Mouse (Mus musculus): Measurements from ENCODE around the gene Bcl2a1b. TPM values are rescaled to one million over a fixed set of nuclear protein-coding genes. Genes with fewer than 3 reads are reported as not detected.
"Not testable (repeated sequence)": the region's sequence is repeated elsewhere in the genome, so short reads cannot be mapped to it uniquely, and the experiment has no call there.

The Bcl2a1b gene
- polyA plus RNA-seq, 1 experiment from 2014 or later: 1.1 TPM

- H3K9me3 ChIP-seq (ENCODE audit: control insufficient read depth, low read length); ATAC-seq (ENCODE audit: low FRiP score); DNase-seq (ENCODE audit: low spot score); H3K9ac ChIP-seq; H3K4me3 ChIP-seq (replicated peaks; ENCODE audit: low read length); H3K4me2 ChIP-seq (replicated peaks); H3K27ac ChIP-seq; H3K4me1 ChIP-seq (replicated peaks; ENCODE audit: control insufficient read depth, insufficient read depth, low read length); H3K27me3 ChIP-seq (ENCODE audit: control insufficient read depth, insufficient read depth, low read length); H3K36me3 ChIP-seq (replicated peaks; ENCODE audit: control insufficient read depth, insufficient read depth): not testable (repeated sequence)
- WGBS: 93% methylated on average over 4 of the region's 4 CpGs
Measured at GRCm38 (mm10) chr9:89237131-89237530, 38.1 kb downstream of the Bcl2a1b start.

- not testable (repeated sequence) for H3K4me1 ChIP-seq (replicated peaks; ENCODE audit: control insufficient read depth, insufficient read depth, low read length); H3K27ac ChIP-seq; H3K4me2 ChIP-seq (replicated peaks); H3K9ac ChIP-seq; H3K36me3 ChIP-seq (replicated peaks; ENCODE audit: control insufficient read depth, insufficient read depth); ATAC-seq (ENCODE audit: low FRiP score); H3K9me3 ChIP-seq (ENCODE audit: control insufficient read depth, low read length); H3K27me3 ChIP-seq (ENCODE audit: control insufficient read depth, insufficient read depth, low read length); DNase-seq (ENCODE audit: low spot score); H3K4me3 ChIP-seq (replicated peaks; ENCODE audit: low read length)
- WGBS: 85% methylated on average over 4 of the region's 5 CpGs
Measured at GRCm38 (mm10) chr9:89238976-89239505, 40.0 kb downstream of the Bcl2a1b start.

- 78% methylated on average over 3 of the region's 3 CpGs for WGBS
- DNase-seq (ENCODE audit: low spot score); H3K9me3 ChIP-seq (ENCODE audit: control insufficient read depth, low read length); H3K36me3 ChIP-seq (replicated peaks; ENCODE audit: control insufficient read depth, insufficient read depth); H3K4me3 ChIP-seq (replicated peaks; ENCODE audit: low read length); H3K27ac ChIP-seq; ATAC-seq (ENCODE audit: low FRiP score); H3K4me1 ChIP-seq (replicated peaks; ENCODE audit: control insufficient read depth, insufficient read depth, low read length); H3K9ac ChIP-seq; H3K4me2 ChIP-seq (replicated peaks); H3K27me3 ChIP-seq (ENCODE audit: control insufficient read depth, insufficient read depth, low read length): not testable (repeated sequence)
Measured at GRCm38 (mm10) chr9:89240516-89241019, 41.6 kb downstream of the Bcl2a1b start.

- Histone ChIP-seq H3K4me3 (replicated peaks; ENCODE audit: low read length) (no peak overlapping the region), H3K9me3 (ENCODE audit: control insufficient read depth, low read length) (no peaks in the 10 kb centered on the region), H3K27ac (no peak overlapping the region), H3K4me1 (replicated peaks; ENCODE audit: control insufficient read depth, insufficient read depth, low read length) (no peaks in the 10 kb centered on the region), H3K4me2 (replicated peaks) (no peak overlapping the region), H3K36me3 (replicated peaks; ENCODE audit: control insufficient read depth, insufficient read depth) (no peaks in the 10 kb centered on the region), H3K27me3 (ENCODE audit: control insufficient read depth, insufficient read depth, low read length) (no peaks in the 10 kb centered on the region), H3K9ac (no peak overlapping the region)
- ATAC-seq (ENCODE audit: low FRiP score) (no peak), DNase-seq (ENCODE audit: low spot score) (no peak)
- WGBS: 87% methylated on average over 2 of the region's 2 CpGs
Measured at GRCm38 (mm10) chr9:89253400-89253799, 54.4 kb downstream of the Bcl2a1b start.

- Histone ChIP-seq H3K36me3 (replicated peaks; ENCODE audit: control insufficient read depth, insufficient read depth) (no peaks in the 10 kb centered on the region), H3K4me2 (replicated peaks) (no peak overlapping the region), H3K9ac (no peak overlapping the region), H3K27ac (no peak overlapping the region), H3K4me1 (replicated peaks; ENCODE audit: control insufficient read depth, insufficient read depth, low read length) (no peaks in the 10 kb centered on the region), H3K9me3 (ENCODE audit: control insufficient read depth, low read length) (no peaks in the 10 kb centered on the region), H3K27me3 (ENCODE audit: control insufficient read depth, insufficient read depth, low read length) (no peaks in the 10 kb centered on the region), H3K4me3 (replicated peaks; ENCODE audit: low read length) (no peak overlapping the region)
- WGBS: 92% methylated on average over 12 of the region's 12 CpGs
- DNase-seq (ENCODE audit: low spot score) (no peak), ATAC-seq (ENCODE audit: low FRiP score) (no peak)
Measured at GRCm38 (mm10) chr9:89256556-89257335, 57.7 kb downstream of the Bcl2a1b start.

Other genes starting within 250 kb of the Bcl2a1b start
- not detected in 2 replicates for gene Bcl2a1a, start 242.3 kb upstream of the Bcl2a1b start, polyA plus RNA-seq (2014; fragmentation: Nextera tagmentation; extraction: Ambion mirVana)
- not detected in 2 replicates for gene Trim43b, start 106.4 kb upstream of the Bcl2a1b start, polyA plus RNA-seq (2014; fragmentation: Nextera tagmentation; extraction: Ambion mirVana)
- 0.73 TPM in 1 of 2 replicates, not detected in the other for gene Gm29094, start 170 bp downstream of the Bcl2a1b start, polyA plus RNA-seq (2014; fragmentation: Nextera tagmentation; extraction: Ambion mirVana)
- gene Mthfs, start 11.5 kb downstream of the Bcl2a1b start, polyA plus RNA-seq (2014; fragmentation: Nextera tagmentation; extraction: Ambion mirVana): 10.4 and 16.8 TPM in 2 replicates

Measured in hindbrain, embryonic 14.5 days (tissue).